Mouse (Mus musculus) bone marrow, adult 2 months (tissue): ENCODE data around the gene Kifc1. TPM values are rescaled to one million over a fixed set of nuclear protein-coding genes. Genes with fewer than 3 reads are reported as not detected.
"Not testable (repeated sequence)": the region's sequence is repeated elsewhere in the genome, so short reads cannot be mapped to it uniquely, and the experiment has no call there.

Experiments
- H3K27ac ChIP-seq: fragments of 200-500 bp; 2 replicates; pipeline ENCODE4 v1.5.1; 2012; ENCODE audit warnings: low read depth, mild to moderate bottlenecking, control low read depth, inconsistent platforms, low read length; ENCODE audit not compliant: control insufficient read depth, poor library complexity, insufficient read depth
- H3K4me1 ChIP-seq: fragments of 200-500 bp; 2 replicates; pipeline ENCODE4 v1.6.1; 2011; ENCODE audit warnings: low read length; ENCODE audit not compliant: control insufficient read depth, insufficient read depth
- H3K4me3 ChIP-seq: fragments of 200-500 bp; replicated peaks from 2 replicates; pipeline ENCODE3; 2011; ENCODE audit warnings: mild to moderate bottlenecking, low read depth, low read length, control low read depth; ENCODE audit not compliant: control insufficient read depth
- CTCF ChIP-seq: fragments of 200-500 bp; IDR thresholded peaks from 2 replicates; pipeline ENCODE4 v1.5.1; 2011; ENCODE audit warnings: low read length, control low read depth; ENCODE audit not compliant: control insufficient read depth, insufficient read depth
- POLR2A ChIP-seq: fragments of 200-500 bp; IDR thresholded peaks from 2 replicates; pipeline ENCODE4 v1.6.1; 2011; ENCODE audit warnings: low read depth, mild to moderate bottlenecking, control low read depth, low read length, borderline replicate concordance; ENCODE audit not compliant: control insufficient read depth
- WGBS: fragments of 180-500 bp; shearing (Covaris S2); methylation state at CpG from one replicate; pipeline ENCODE4 v1.1.7; 2018; 5-methylcytosine and 5-hydroxymethylcytosine counted together
- polyA plus RNA-seq: library from polyadenylated mRNA; stranded (reverse); fragments of >200 nt; gene quantifications from 2 replicates; pipeline ENCODE4 v1.2.4, GENCODE M21; 2011; ENCODE audit warnings: low replicate concordance; ENCODE audit not compliant: missing spikeins, insufficient read depth, insufficient read length

Gene Kifc1
- polyA plus RNA-seq, 1 experiment = 477 TPM

DNA sequence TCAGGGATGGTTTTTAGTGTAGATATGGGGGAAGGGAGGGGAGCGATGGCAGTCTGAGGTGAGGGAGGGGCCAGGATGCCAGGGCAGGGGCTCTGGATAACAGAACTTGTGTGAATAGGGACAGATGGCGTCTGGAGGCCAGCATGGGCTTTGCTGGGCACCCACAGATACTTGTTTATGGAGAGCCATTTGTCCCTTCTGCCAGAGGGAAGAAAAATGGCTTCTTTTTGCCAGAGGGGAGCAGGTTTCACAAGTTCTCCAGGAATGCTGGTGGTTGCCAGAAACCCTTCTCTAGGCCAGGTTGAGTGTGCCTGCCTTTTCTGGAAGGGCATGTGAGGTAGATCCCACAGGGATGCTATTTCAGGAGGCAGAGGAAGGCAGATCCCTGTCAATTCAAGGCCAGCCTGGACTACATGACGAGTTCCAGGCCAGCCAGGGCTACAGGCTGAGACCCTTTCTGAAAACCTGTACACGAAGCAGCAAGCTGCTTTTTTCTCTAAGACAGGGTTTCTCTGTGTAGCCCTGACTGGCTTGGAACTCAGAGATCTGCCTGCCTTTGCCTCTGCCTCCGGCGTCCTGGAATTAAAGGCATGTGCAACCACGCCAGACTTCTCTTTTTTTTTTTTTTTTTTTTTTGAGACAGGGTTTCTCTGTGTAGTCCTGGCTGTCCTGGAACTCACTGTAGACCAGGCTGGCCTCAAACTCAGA lies 10.0 kb upstream of the Kifc1 start:
- H3K4me1 ChIP-seq = peaks cover 6% of the 10 kb centered on the region
- WGBS = 50% methylated on average over 7 of the region's 7 CpGs
- no peak overlapping the region for H3K4me3 ChIP-seq
- TF ChIP-seq CTCF (no peak), POLR2A (no peak)
- H3K27ac ChIP-seq = peak overlapping the region; percentile 12; the same call in 1 of the 2 replicates

DNA sequence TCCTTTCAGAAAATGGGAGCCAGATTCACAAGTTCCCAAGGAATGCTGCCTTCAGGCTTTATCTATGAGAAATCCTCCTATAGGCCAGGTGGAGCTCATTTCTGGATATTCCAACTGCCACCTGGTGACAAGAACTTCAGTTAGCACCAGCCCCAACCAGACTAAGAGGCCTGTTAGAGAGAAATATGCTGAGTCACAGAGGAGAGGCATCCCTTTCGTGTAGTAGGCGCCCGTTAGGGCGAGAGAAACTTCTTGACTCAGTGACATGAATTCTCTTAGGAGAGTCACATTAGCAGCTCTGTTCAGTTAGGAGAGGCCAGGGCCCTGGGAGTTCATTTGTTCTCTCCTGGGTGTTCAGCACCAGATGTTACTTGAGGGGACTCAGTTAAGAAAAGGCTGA lies 9.2 kb upstream of the Kifc1 start:
- WGBS = 23% methylated on average over 4 of the region's 4 CpGs
- H3K4me3 ChIP-seq = no peak overlapping the region
- no peak for TF ChIP-seq CTCF
- H3K27ac ChIP-seq = peak overlapping the region; percentile 50
- H3K4me1 ChIP-seq = peaks cover 6% of the 10 kb centered on the region

DNA sequence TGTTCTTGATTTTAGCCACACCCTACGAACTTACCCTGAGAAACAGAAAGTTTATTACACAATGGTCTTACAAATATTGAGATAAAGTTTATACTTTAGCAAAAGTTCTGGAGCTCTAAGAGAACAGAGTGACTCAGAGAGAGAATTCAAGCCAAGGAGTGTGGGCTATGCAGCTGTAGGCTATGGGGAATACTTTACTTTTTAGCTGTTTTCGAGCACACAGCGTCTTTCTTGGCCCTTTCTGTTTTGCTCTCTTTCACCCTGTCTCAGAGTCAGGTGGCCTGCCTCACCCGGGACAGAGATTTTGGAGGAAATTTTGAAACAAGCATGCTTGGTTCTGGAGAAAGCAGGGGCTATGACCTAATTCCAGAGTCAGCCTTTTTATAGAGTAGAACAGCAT lies 7.7 kb upstream of the Kifc1 start:
- WGBS = 61% methylated on average over 4 of the region's 4 CpGs
- not testable (repeated sequence) for H3K4me1 ChIP-seq, H3K27ac ChIP-seq, H3K4me3 ChIP-seq

DNA sequence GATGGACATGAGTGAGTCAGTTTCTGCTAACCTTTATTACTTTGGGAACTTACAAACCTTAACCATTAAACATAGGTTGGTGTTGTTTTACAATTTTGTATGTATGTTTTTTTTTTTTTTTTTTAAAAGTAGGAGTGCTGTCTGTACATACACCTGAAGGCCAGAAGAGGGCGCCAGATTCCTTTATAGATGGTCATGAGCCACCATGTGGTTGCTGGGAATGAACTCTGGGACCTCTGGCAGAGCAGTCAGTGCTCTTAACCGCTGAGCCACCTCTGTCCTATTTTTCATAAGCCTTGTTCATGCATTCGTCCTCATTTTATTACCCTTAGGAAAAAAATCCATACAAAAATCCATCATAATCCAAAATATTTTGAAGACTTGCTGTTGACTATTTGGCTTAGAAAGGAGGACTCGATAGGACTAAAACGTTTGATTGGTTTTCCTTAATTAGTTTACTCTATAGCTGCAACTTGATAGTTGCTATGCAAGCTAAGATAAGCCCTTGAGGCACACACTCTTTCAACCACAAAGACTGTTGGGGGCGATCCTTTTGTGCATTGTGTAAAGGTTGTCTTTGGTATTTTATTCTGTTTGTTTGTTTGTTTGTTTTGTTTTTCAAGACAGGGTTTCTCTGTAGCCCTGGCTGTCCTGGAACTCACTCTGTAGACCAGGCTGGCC lies 6.8 kb upstream of the Kifc1 start:
- WGBS = 31% methylated on average over 6 of the region's 6 CpGs
- TF ChIP-seq CTCF (peak; percentile 59), POLR2A (no peak)
- H3K27ac ChIP-seq = no peak overlapping the region
- H3K4me3 ChIP-seq = no peak overlapping the region
- peaks cover 6% of the 10 kb centered on the region for H3K4me1 ChIP-seq

DNA sequence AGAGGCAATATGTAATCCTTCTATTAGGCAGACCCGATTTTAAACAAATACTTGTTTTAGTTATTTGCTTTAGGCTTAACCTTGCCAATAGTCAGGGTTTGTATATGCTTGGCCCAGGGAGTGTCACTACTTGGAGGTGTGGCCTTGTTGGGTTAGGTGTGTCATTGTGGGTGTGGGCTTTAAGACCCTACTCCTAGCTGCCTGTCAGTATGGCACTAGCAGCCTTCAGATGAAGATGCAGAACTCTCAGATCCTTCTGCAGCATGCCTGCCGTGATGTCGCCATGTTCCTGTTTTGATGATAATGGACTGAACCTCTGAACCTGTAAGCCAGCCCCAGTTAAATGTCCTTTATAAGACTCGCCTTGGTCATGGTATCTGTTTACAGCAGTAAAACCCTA lies 2.5 kb upstream of the Kifc1 start:
- WGBS = 75% methylated on average over 4 of the region's 4 CpGs
- H3K27ac ChIP-seq, H3K4me1 ChIP-seq, H3K4me3 ChIP-seq: not testable (repeated sequence)

DNA sequence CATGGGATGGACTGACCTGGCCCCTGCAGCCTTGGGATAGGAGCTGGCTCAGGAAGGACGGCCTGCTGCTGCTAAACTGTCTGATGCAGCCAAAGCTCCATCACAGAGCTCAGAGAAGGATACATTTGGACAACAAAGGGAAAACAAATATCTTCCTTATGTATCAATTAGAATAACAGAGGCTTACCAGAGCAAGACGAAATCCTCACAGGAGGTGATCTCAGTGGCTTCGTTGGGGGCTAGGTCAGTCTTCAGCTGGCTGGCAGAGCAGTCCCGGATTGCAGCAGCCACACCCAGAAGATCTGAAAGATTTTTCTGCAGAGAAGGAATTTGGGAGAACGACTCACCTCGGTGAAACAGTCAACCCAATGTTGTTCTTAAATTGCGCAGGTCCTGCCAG lies 2.0 kb upstream of the Kifc1 start:
- no peak for TF ChIP-seq POLR2A
- TF ChIP-seq CTCF = no peak

DNA sequence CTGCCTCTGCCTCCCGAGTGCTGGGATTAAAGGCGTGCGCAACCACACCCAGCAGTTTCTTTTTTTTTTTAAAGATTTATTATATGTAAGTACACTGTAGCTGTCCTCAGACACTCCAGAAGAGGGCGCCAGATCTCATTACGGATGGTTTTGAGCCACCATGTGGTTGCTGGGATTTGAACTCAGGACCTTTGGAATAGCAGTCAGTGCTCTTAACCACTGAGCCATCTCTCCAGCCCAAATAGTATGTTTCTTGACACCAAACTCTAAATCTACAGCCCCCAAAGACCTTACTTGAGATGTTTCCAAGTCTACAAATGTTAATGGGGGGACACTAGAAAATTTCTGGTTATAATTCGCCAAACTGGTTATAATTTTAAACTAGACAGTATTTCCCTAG lies 1.4 kb upstream of the Kifc1 start:
- not testable (repeated sequence) for H3K4me3 ChIP-seq, H3K4me1 ChIP-seq, H3K27ac ChIP-seq
- WGBS = 54% methylated on average over 6 of the region's 6 CpGs

More for the DNA sequence above, 2.0 kb upstream of the Kifc1 start:
- Histone ChIP-seq H3K4me1 (no peaks in the 10 kb centered on the region; the same call in 1 of the 2 replicates), H3K27ac (no peak overlapping the region), H3K4me3 (no peak overlapping the region)
- WGBS = 72% methylated on average over 7 of the region's 7 CpGs

DNA sequence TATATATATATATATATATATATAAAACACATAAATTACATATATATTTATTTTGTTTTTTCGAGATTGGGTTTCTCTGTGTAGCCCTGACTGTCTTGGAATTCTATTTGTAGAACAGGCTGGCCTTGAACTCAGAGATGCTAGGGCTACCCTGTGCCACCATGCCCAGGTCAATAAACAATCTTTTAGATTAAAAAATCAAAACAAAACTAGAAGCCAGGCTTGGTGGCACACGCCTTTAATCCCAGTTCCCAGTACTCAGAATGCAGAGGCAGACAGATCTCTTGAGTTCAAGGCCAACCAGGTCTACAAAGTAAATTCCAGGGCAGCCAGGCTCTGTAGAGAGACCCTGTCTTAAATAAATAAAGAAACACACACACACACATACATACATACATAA lies 896 bp upstream of the Kifc1 start:
- H3K27ac ChIP-seq = no peak overlapping the region
- H3K4me3 ChIP-seq = no peak overlapping the region
- WGBS = 61% methylated on average over 2 of the region's 2 CpGs
- no peaks in the 10 kb centered on the region; the same call in 1 of the 2 replicates for H3K4me1 ChIP-seq
- TF ChIP-seq CTCF = no peak
- TF ChIP-seq POLR2A = no peak

DNA sequence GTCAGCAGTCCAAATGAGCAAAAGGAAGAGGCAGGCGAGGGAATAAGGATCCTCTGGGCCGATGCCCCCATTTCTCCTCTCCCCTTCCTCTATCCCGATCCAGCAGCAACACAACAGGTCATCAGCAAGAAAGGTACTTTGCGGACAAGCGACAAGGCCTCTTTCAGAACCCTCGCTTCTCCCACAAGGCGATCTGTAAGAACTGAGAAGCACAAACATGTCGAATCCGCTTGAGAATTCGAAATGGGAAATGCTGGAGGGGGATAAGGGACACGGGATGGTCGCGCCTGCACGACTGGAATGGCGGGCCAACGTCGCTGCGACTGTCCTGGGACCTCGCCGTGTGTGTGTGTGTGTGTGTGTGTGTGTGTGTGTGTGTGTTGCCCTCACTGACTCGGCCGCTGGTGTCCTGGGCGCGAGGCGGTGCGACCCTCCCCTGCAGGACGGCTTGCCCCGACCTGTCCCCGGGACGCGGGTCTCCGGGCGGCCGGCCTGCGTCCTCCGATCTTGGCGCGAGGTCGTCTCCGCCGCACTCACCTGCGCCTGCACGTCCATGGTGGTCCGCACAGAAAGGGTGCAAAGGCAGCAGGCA lies 424 bp downstream of the Kifc1 start:
- Histone ChIP-seq H3K27ac (peak overlapping the region; percentile 81), H3K4me3 (peak overlapping the region; percentile 99)
- H3K4me1 ChIP-seq = not testable (repeated sequence)
- under 1% methylated on average over 44 of the region's 44 CpGs for WGBS

DNA sequence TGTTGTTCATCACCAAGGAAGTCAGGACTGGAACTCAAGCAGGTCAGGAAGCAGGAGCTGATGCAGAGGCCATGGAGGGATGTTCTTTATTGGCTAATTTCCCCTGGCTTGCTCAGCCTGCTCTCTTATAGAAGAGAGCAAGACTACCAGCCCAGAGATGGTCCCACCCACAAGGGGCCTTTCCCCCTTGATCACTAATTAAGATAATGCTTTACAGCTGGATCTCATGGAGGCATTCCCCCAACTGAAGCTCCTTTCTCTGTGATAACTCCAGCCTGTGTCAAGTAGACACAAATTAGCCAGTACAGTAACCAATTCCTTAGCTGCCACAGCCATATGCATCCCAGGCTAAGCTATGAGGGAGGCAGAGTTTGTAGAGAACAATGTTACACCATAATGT lies 2.2 kb downstream of the Kifc1 start:
- not testable (repeated sequence) for H3K27ac ChIP-seq, H3K4me1 ChIP-seq, H3K4me3 ChIP-seq

DNA sequence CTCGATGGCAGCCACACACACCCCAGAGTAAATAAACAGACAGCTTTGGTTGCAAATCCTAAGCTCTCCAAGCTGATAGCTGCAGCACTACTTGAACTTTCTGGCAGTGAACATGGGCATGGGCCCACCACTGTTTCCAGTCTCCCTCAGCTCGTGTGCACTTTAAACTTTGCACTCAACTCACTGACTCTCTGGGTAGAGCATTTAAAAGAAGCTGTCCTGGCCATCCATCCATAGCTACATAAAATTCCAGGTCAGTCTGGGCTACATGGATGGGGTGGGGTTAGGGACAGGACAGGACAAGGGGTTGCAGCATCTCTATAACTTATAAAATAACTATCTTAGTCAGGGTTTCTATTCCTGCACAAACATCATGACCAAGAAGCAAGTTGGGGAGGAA lies 2.7 kb downstream of the Kifc1 start:
- not testable (repeated sequence) for H3K27ac ChIP-seq, H3K4me3 ChIP-seq, H3K4me1 ChIP-seq
- 76% methylated on average over 2 of the region's 2 CpGs for WGBS

DNA sequence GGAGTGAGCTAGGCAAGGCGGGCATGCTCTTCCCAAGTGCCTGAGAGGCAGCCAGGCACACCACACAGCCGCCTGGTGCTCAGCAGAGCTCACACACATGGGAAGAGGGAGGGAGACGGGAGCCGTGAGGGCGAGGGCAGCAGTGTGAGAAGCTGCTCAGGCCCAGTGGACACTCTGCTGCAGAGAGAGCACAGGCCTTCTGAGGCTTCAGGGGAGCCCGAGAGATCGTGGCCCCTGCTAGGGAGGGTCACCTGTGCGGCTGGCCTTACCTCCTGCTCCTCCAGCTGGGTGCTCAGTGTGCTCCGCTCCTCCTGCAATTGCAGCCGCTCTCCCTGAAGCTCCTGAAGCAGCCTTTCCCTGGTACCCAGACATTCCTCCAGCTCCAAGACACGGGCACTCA lies 6.1 kb downstream of the Kifc1 start:
- not testable (repeated sequence) for H3K27ac ChIP-seq, H3K4me3 ChIP-seq, H3K4me1 ChIP-seq
- 90% methylated on average over 10 of the region's 11 CpGs for WGBS
